Mouse (Mus musculus) myocyte (in vitro differentiated cells): ENCODE data around the gene Ctbp1.

Experiments used
- CEBPB ChIP-seq: IDR thresholded peaks from 2 replicates; pipeline ENCODE4 v1.6.1; 2011; ENCODE audit warnings: mild to moderate bottlenecking, moderate library complexity; ENCODE audit not compliant: poor library complexity, insufficient read depth, severe bottlenecking
- E2F4 ChIP-seq: IDR thresholded peaks from one replicate; pipeline ENCODE4 v1.6.1; 2011; ENCODE audit warnings: mild to moderate bottlenecking, control low read depth, moderate library complexity; ENCODE audit not compliant: insufficient read depth
- MAX ChIP-seq: IDR thresholded peaks from one replicate; pipeline ENCODE4 v1.6.1; 2011; ENCODE audit warnings: low read depth, mild to moderate bottlenecking, control low read depth
- MYOD1 ChIP-seq, 3 experiments: IDR thresholded peaks; one replicate each; pipeline ENCODE4 v1.6.1; 2011; ENCODE audit warnings: control low read depth in 2 of 3, low read depth in 2 of 3, mild to moderate bottlenecking in 2 of 3, moderate library complexity in 1 of 3; ENCODE audit not compliant: insufficient read length in 2 of 3, control insufficient read depth in 1 of 3
- MYOG ChIP-seq, 3 experiments: IDR thresholded peaks; one replicate each; pipeline ENCODE4 v1.6.1; 2011; ENCODE audit warnings: control low read depth in 2 of 3, low read depth in 2 of 3, mild to moderate bottlenecking in 2 of 3; ENCODE audit not compliant: insufficient read length in 2 of 3, control insufficient read depth in 1 of 3, insufficient read depth in 1 of 3
- POLR2A ChIP-seq: IDR thresholded peaks from one replicate; pipeline ENCODE4 v1.6.1; 2011; ENCODE audit warnings: low read depth, mild to moderate bottlenecking, control low read depth, moderate library complexity; ENCODE audit not compliant: insufficient read length
- POLR2AphosphoS2 ChIP-seq: IDR thresholded peaks from one replicate; pipeline ENCODE4 v1.6.1; 2011; ENCODE audit warnings: low read depth, control low read depth; ENCODE audit not compliant: insufficient read length
- SRF ChIP-seq: IDR thresholded peaks from one replicate; pipeline ENCODE4 v1.6.1; 2011; ENCODE audit warnings: low read depth; ENCODE audit not compliant: control insufficient read depth, insufficient read length
- TCF12 ChIP-seq: IDR thresholded peaks from one replicate; pipeline ENCODE4 v1.6.1; 2011; ENCODE audit warnings: mild to moderate bottlenecking, control low read depth; ENCODE audit not compliant: poor library complexity, insufficient read depth, severe bottlenecking
- TCF3 ChIP-seq: IDR thresholded peaks from one replicate; pipeline ENCODE4 v1.6.1; 2011; ENCODE audit warnings: low read depth, control low read depth; ENCODE audit not compliant: insufficient read length
- USF1 ChIP-seq: IDR thresholded peaks from one replicate; pipeline ENCODE4 v1.6.1; 2011; ENCODE audit warnings: low read depth, mild to moderate bottlenecking, control low read depth, moderate library complexity

GRCm38 (mm10) chr5:33273777-33274084, 1.1 kb downstream of the Ctbp1 start:
- no peak for TF ChIP-seq POLR2A
- no peak for TF ChIP-seq USF1
- no peak for TF ChIP-seq CEBPB
- TF ChIP-seq E2F4: no peak
- TF ChIP-seq TCF12: no peak
- no peak for TF ChIP-seq MYOG (IDR thresholded peaks at IDR 0.05; ENCODE audit: control insufficient read depth in 1 of 3, insufficient read depth in 1 of 3, insufficient read length in 2 of 3, low read depth in 2 of 3)
- TF ChIP-seq MAX: no peak
- no peak for TF ChIP-seq SRF
- TF ChIP-seq POLR2AphosphoS2: peak; percentile 7
- no peak for TF ChIP-seq MYOD1 (IDR thresholded peaks at IDR 0.05; ENCODE audit: control insufficient read depth in 1 of 3, insufficient read length in 2 of 3, low read depth in 2 of 3)
- TF ChIP-seq TCF3: no peak
